Mouse (Mus musculus) gastrocnemius, postnatal 4 days (tissue): ENCODE measurements around the gene Shld2. TPM values are rescaled to one million over a fixed set of nuclear protein-coding genes. Genes with fewer than 3 reads are reported as not detected.

ENCODE experiments used
- total RNA-seq, 2 experiments: library from RNA; stranded (reverse); gene quantifications; 2 replicates each; pipeline ENCODE4 v1.2.3; 2021

Shld2 gene
- total RNA-seq, 2 experiments from 2014 or later, result 9.2 to 13.0 TPM

Other genes with a start within 250 kb of the Shld2 start
- 1 to 10 TPM; 2.2 to 3.1 TPM for gene Anxa8, start 224.5 kb downstream of the Shld2 start, total RNA-seq
- not detected for gene A630023A22Rik, start 207.7 kb downstream of the Shld2 start, total RNA-seq
- under 1 TPM; 0.13 to 0.17 TPM for gene Npy4r, start 158.0 kb downstream of the Shld2 start, total RNA-seq
- 1 to 10 TPM; 1.0 to 1.5 TPM for gene Gprin2, start 108.8 kb downstream of the Shld2 start, total RNA-seq
- 1 to 10 TPM; 1.2 to 2.0 TPM for gene Syt15, start 90.9 kb downstream of the Shld2 start, total RNA-seq
- gene Glud1, start 234 bp upstream of the Shld2 start, total RNA-seq, result 100 to 1,000 TPM; 133 to 135 TPM
- gene Fam25c, start 44.9 kb upstream of the Shld2 start, total RNA-seq, result not detected
- 10 to 100 TPM in 1 of 2 experiments, 1 to 10 TPM in 1; 7.9 to 18.7 TPM for gene Sncg, start 64.3 kb upstream of the Shld2 start, total RNA-seq
- 10 to 100 TPM; 17.4 to 17.5 TPM for gene Mmrn2, start 65.0 kb upstream of the Shld2 start, total RNA-seq
- 100 to 1,000 TPM in 1 of 2 experiments, 10 to 100 TPM in 1; 99.6 to 112 TPM for gene Bmpr1a, start 192.8 kb upstream of the Shld2 start, total RNA-seq
- not detected for gene 9230112D13Rik, start 212.3 kb upstream of the Shld2 start, total RNA-seq